Mouse (Mus musculus): ENCODE measurements around the gene Mapk8ip2. TPM values are rescaled to one million over a fixed set of nuclear protein-coding genes. Genes with fewer than 3 reads are reported as not detected.

Gene Mapk8ip2
- total and polyA plus RNA-seq, 2 experiments from 2014 or later: 0.23 to 0.84 TPM

GRCm38 (mm10) chr15:89421938-89422337 is 31.8 kb upstream of the Mapk8ip2 start:
- H3K4me3 ChIP-seq (ENCODE audit: low read depth, low read length): no peak overlapping the region
- TF ChIP-seq CTCF (IDR thresholded peaks at IDR 0.05; ENCODE audit: low read depth): no peak
- no peak for TF ChIP-seq EP300 (IDR thresholded peaks at IDR 0.05; ENCODE audit: low read depth)
- WGBS: 91% methylated on average over 9 of the region's 9 CpGs
- H3K4me2 ChIP-seq (ENCODE audit: low read depth, low read length): no peak overlapping the region
- peaks cover 53% of the 10 kb centered on the region for H3K36me3 ChIP-seq (replicated peaks; ENCODE audit: control insufficient read depth, insufficient read depth, low read length)
- H3K27me3 ChIP-seq (ENCODE audit: control insufficient read depth, insufficient read depth, low read length): no peaks in the 10 kb centered on the region
- DNase-seq (ENCODE audit: low spot score) (no peak), ATAC-seq (ENCODE audit: insufficient read depth, low read depth) (no peak)
- no peaks in the 10 kb centered on the region for H3K9me3 ChIP-seq (replicated peaks; ENCODE audit: control insufficient read depth, low read length)
- peaks cover 20% of the 10 kb centered on the region for H3K4me1 ChIP-seq (ENCODE audit: control insufficient read depth, insufficient read depth)
- H3K9ac ChIP-seq (replicated peaks; ENCODE audit: low read depth, low read length): no peak overlapping the region
- H3K27ac ChIP-seq (ENCODE audit: low read depth): no peak overlapping the region

DNA sequence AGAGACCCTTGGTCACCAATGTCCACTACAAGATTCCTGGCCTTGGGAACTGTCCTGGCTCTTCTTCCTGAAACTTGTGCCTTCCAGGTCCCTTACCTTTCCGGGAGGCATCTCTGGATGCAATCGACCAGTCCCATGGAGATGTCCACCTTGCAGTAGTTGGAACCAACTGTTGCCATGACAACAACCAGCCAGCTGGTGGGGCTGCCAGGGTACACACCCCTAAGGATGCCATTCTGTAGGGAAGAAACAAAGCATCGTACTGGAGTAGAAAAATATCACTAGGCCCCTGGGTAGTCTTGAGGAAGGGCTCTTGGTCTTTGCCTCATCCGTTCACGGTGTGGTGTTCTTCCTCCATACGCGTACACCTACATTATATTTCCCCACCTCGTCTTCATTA is 29.1 kb upstream of the Mapk8ip2 start:
- H3K9ac ChIP-seq (replicated peaks; ENCODE audit: low read depth, low read length): peak overlapping the region; percentile 93

GRCm38 (mm10) chr15:89425711-89426121 is 28.0 kb upstream of the Mapk8ip2 start, which contains the start of gene Cpt1b:
TSS of gene Cpt1b (minus strand) at chr15:89425863.
- ATAC-seq (ENCODE audit: insufficient read depth, low read depth): peak; percentile 81

More for the DNA sequence above, 29.1 kb upstream of the Mapk8ip2 start:
- peak overlapping the region; percentile 100 for H3K27ac ChIP-seq (ENCODE audit: low read depth)
- TF ChIP-seq EP300 (IDR thresholded peaks at IDR 0.05; ENCODE audit: low read depth): no peak
- TF ChIP-seq CTCF (IDR thresholded peaks at IDR 0.05; ENCODE audit: low read depth): no peak
- ATAC-seq (ENCODE audit: insufficient read depth, low read depth) (no peak), DNase-seq (ENCODE audit: low spot score) (no peak)
- H3K4me3 ChIP-seq (ENCODE audit: low read depth, low read length): peak overlapping the region; percentile 66
- H3K4me2 ChIP-seq (ENCODE audit: low read depth, low read length): peak overlapping the region; percentile 60
- peaks cover 37% of the 10 kb centered on the region for H3K36me3 ChIP-seq (replicated peaks; ENCODE audit: control insufficient read depth, insufficient read depth, low read length)
- WGBS: 62% methylated on average over 8 of the region's 8 CpGs
- peaks cover 33% of the 10 kb centered on the region for H3K4me1 ChIP-seq (ENCODE audit: control insufficient read depth, insufficient read depth)
- no peaks in the 10 kb centered on the region for H3K9me3 ChIP-seq (replicated peaks; ENCODE audit: control insufficient read depth, low read length)
- no peaks in the 10 kb centered on the region for H3K27me3 ChIP-seq (ENCODE audit: control insufficient read depth, insufficient read depth, low read length)

GRCm38 (mm10) chr15:89426716-89427115 is 27.0 kb upstream of the Mapk8ip2 start:
- no peaks in the 10 kb centered on the region for H3K9me3 ChIP-seq (replicated peaks; ENCODE audit: control insufficient read depth, low read length)
- peak overlapping the region; percentile 100 for H3K27ac ChIP-seq (ENCODE audit: low read depth)
- peaks cover 36% of the 10 kb centered on the region for H3K4me1 ChIP-seq (ENCODE audit: control insufficient read depth, insufficient read depth)
- no peak overlapping the region for H3K4me3 ChIP-seq (ENCODE audit: low read depth, low read length)
- peak overlapping the region; percentile 60; the same call in 1 of the 2 replicates for H3K4me2 ChIP-seq (ENCODE audit: low read depth, low read length)
- peaks cover 18% of the 10 kb centered on the region for H3K36me3 ChIP-seq (replicated peaks; ENCODE audit: control insufficient read depth, insufficient read depth, low read length)
- ATAC-seq (ENCODE audit: insufficient read depth, low read depth) (no peak), DNase-seq (ENCODE audit: low spot score) (no peak)
- no peaks in the 10 kb centered on the region for H3K27me3 ChIP-seq (ENCODE audit: control insufficient read depth, insufficient read depth, low read length)
- no peak overlapping the region for H3K9ac ChIP-seq (replicated peaks; ENCODE audit: low read depth, low read length)
- 58% methylated on average over 10 of the region's 10 CpGs for WGBS
- TF ChIP-seq EP300 (IDR thresholded peaks at IDR 0.05; ENCODE audit: low read depth): no peak

More at GRCm38 (mm10) chr15:89425711-89426121, 28.0 kb upstream of the Mapk8ip2 start, which contains the start of gene Cpt1b:
- H3K9me3 ChIP-seq (replicated peaks; ENCODE audit: control insufficient read depth, low read length): no peaks in the 10 kb centered on the region
- H3K4me2 ChIP-seq (ENCODE audit: low read depth, low read length): peak within 1 kb of the TSS; percentile 60
- H3K4me3 ChIP-seq (ENCODE audit: low read depth, low read length): peak within 1 kb of the TSS; percentile 66
- H3K4me1 ChIP-seq (ENCODE audit: control insufficient read depth, insufficient read depth): peaks cover 33% of the 10 kb centered on the region
- peak; percentile 92 for DNase-seq (ENCODE audit: low spot score)
- peaks cover 27% of the 10 kb centered on the region for H3K36me3 ChIP-seq (replicated peaks; ENCODE audit: control insufficient read depth, insufficient read depth, low read length)
- whole genome bisulfite sequencing: 16% methylated on average over 6 of the region's 6 CpGs
- H3K27ac ChIP-seq (ENCODE audit: low read depth): peak within 1 kb of the TSS; percentile 100
- H3K9ac ChIP-seq (replicated peaks; ENCODE audit: low read depth, low read length): peak within 1 kb of the TSS; percentile 93
- TF ChIP-seq EP300 (IDR thresholded peaks at IDR 0.05; ENCODE audit: low read depth) (peak; percentile 98), CTCF (IDR thresholded peaks at IDR 0.05; ENCODE audit: low read depth) (no peak)
- H3K27me3 ChIP-seq (ENCODE audit: control insufficient read depth, insufficient read depth, low read length): no peaks in the 10 kb centered on the region

- no peak for ATAC-seq (ENCODE audit: insufficient read depth, low read depth)
- H3K36me3 ChIP-seq (replicated peaks; ENCODE audit: control insufficient read depth, insufficient read depth, low read length): peaks cover 10% of the 10 kb centered on the region
- H3K27me3 ChIP-seq (ENCODE audit: control insufficient read depth, insufficient read depth, low read length): no peaks in the 10 kb centered on the region
- no peaks in the 10 kb centered on the region for H3K9me3 ChIP-seq (replicated peaks; ENCODE audit: control insufficient read depth, low read length)
- H3K4me1 ChIP-seq (ENCODE audit: control insufficient read depth, insufficient read depth): peaks cover 37% of the 10 kb centered on the region
- peak overlapping the region; percentile 90 for H3K9ac ChIP-seq (replicated peaks; ENCODE audit: low read depth, low read length)
- no peak for DNase-seq (ENCODE audit: low spot score)
- WGBS: 79% methylated on average over 19 of the region's 19 CpGs
- TF ChIP-seq EP300 (IDR thresholded peaks at IDR 0.05; ENCODE audit: low read depth) (no peak), CTCF (IDR thresholded peaks at IDR 0.05; ENCODE audit: low read depth) (no peak)
- H3K27ac ChIP-seq (ENCODE audit: low read depth): peak overlapping the region; percentile 99; the same call in 1 of the 2 replicates
- peak overlapping the region; percentile 96 for H3K4me2 ChIP-seq (ENCODE audit: low read depth, low read length)
- peak overlapping the region; percentile 82 for H3K4me3 ChIP-seq (ENCODE audit: low read depth, low read length)
Observed at GRCm38 (mm10) chr15:89428136-89428790, 25.4 kb upstream of the Mapk8ip2 start.
